Mouse (Mus musculus) left cerebral cortex, adult 8-10 months (tissue): Measurements from ENCODE around the gene Hddc2. TPM values are rescaled to one million over a fixed set of nuclear protein-coding genes. Genes with fewer than 3 reads are reported as not detected.
"Not testable (repeated sequence)": the region's sequence is repeated elsewhere in the genome, so short reads cannot be mapped to it uniquely, and the experiment has no call there.

Source experiments
- DNase-seq, 2 experiments: peaks; one replicate each; pipeline ENCODE4 v3.0.0; 2022; ENCODE audit warnings: low spot score in 2 of 2
- total RNA-seq, 4 experiments: library from RNA; stranded (reverse); gene quantifications; 2 replicates each; pipeline ENCODE4 v1.2.4; 2022

Hddc2 gene
- total RNA-seq, 4 experiments from 2014 or later = 20.0 to 21.7 (median 20.9) TPM

GRCm38 (mm10) chr10:31352845-31353427 is 39.8 kb downstream of the Hddc2 start:
- DNase-seq = no peak

DNA sequence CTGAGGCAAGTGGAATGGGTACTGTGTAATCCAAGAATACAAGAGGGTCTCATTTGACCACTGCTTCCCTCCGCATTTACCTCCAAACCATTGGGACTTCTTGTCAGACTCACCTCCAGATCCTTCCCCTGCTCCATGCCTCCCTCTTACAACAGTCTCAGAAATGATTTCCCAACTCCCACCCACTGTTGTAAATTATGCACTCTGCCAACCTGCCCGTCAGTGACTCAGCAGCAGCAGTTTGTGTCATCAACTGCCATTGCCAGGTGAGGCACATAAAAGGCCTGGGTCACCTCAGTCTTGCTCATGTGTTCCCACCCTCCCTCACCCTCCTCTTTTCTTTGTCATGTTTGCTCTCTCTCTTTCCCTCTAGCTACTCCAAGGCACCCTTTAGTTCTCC is 41.0 kb downstream of the Hddc2 start:
- no peak for DNase-seq

- no peak for DNase-seq
These were observed 41.8 kb downstream of the Hddc2 start for GRCm38 (mm10) chr10:31354886-31355461.

GRCm38 (mm10) chr10:31359749-31360148 is 46.6 kb downstream of the Hddc2 start:
- DNase-seq = no peak

GRCm38 (mm10) chr10:31370200-31370599 is 57.0 kb downstream of the Hddc2 start:
- DNase-seq = not testable (repeated sequence)

Other genes with a start within 250 kb of the Hddc2 start
- 10 to 100 TPM; 24.8 to 31.1 (median 28.1) TPM for gene Tpd52l1, start 132.6 kb downstream of the Hddc2 start, total RNA-seq